Mouse (Mus musculus): Measurements from ENCODE around the gene Uap1l1. TPM values are rescaled to one million over a fixed set of nuclear protein-coding genes. Genes with fewer than 3 reads are reported as not detected.

Gene Uap1l1
- total and polyA plus RNA-seq, 3 experiments = 4.7 to 12.6 TPM; not detected in 1

DNA sequence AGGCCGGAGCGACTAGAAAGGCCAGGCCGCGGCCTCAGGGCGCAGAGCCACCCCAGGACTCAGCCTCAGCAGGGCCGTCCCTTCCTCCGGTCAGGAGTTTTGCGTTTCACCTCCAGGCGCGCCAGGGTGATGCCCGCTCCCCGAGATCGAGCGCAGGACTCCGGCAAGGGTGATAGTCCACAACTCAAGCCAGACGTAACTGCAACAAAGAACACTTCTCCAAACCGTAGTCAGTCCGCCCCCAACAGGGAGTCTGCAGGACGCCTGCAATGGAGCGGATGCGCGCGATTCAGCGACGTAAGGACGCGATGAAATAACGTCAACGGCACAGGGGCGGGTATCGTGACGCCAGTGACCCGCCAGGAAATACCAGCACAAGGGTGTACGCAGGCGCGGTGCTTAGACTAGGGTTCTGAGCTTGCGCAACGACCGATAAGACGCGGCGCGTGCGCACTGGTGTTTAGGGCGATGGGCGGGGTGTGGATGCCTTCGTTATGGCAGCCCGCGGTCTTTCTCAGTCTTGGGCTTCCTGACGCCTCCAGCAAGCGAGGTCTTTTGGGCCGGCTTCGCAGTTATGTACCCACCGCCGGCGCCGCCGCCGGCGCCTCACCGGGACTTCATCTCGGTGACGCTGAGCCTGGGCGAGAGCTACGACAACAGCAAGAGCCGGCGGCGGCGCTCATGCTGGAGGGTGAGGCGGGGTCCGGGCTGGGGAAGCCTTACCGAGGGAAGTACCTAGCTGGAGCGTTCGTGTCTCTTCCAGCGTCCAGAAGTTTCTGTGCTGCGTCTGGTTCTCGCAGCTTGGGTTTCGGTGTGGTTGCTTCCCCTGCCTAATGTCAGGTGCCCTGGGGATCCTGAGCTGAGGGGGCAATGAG lies 33.0 kb downstream of the Uap1l1 start, which contains the start of gene Man1b1 (continued):
- TF ChIP-seq ZKSCAN1 (IDR thresholded peaks at IDR 0.05; ENCODE audit: low read depth, low read length) (no peak), E2F4 (IDR thresholded peaks at IDR 0.05; ENCODE audit: borderline replicate concordance, low read depth, low read length) (peak; percentile 71; the same call in 1 of the 2 replicates), MAX (IDR thresholded peaks at IDR 0.05; ENCODE audit: low read length) (no peak; the same call in 1 of the 2 replicates), ETS1 (IDR thresholded peaks at IDR 0.05; ENCODE audit: low read depth, low read length) (peak; percentile 74; the same call in 1 of the 2 replicates)

- peaks cover 3 to 19% of the 10 kb centered on the region in 2 experiments; a peak in 3 of 4 replicates for H3K4me1 ChIP-seq (ENCODE audit: control insufficient read depth in 1 of 2, insufficient read depth in 2 of 2, low read length in 2 of 2)
- DNase-seq (ENCODE audit: low read depth, low spot score) = peak; percentile 38
Measured at GRCm38 (mm10) chr2:25331470-25331869, 34.0 kb downstream of the Uap1l1 start.

DNA sequence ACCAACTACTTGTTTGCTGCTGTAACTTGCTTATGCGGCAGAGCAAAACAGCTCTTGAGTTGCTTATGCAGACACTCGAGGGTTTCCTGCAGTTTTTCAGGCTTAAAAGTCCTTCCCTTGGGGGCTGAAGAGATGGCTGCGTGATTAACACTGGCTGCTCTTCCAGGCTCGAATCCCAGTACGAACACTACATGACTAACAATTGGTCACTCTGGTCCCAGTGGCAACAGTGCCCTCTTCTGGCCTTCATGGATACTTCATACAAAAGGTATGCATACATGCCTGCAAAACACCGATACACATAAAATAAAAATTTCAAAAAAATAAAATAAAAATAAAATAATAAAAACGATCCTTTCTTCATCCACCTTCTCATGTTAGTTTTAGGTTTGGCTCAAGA lies 37.0 kb downstream of the Uap1l1 start:
- no peaks in the 10 kb centered on the region for H3K9me3 ChIP-seq (replicated peaks; ENCODE audit: insufficient read depth, low read length)
- H3K4me1 ChIP-seq (ENCODE audit: control insufficient read depth in 1 of 2, insufficient read depth in 2 of 2, low read length in 2 of 2) = peaks cover 5 to 21% of the 10 kb centered on the region in 2 experiments
- TF ChIP-seq POLR2AphosphoS2 (IDR thresholded peaks at IDR 0.05; ENCODE audit: low read length) = no peak
- TF ChIP-seq SMC3 (IDR thresholded peaks at IDR 0.05; ENCODE audit: low read depth, low read length) = peak; percentile 81
- 0 out of 2 replicates have a peak, but pooled peaks have one; percentile 30 for TF ChIP-seq HCFC1 (IDR thresholded peaks at IDR 0.05; ENCODE audit: low read depth, low read length)
- TF ChIP-seq RAD21 (IDR thresholded peaks at IDR 0.05; ENCODE audit: low read depth, low read length) = peak; percentile 75
- TF ChIP-seq ZMIZ1 (IDR thresholded peaks at IDR 0.05; ENCODE audit: low read depth, low read length) = no peak
- peak; percentile 55 for TF ChIP-seq ZC3H11A (IDR thresholded peaks at IDR 0.05; ENCODE audit: low read depth, low read length)
- TF ChIP-seq ZNF384 (IDR thresholded peaks at IDR 0.05; ENCODE audit: low read depth, low read length) = no peak
- peak; percentile 65 to 81 (median 66) for TF ChIP-seq CTCF (IDR thresholded peaks at IDR 0.05 in 2 of 3, conservative IDR thresholded peaks at IDR 0.05 in 1 of 3; ENCODE audit: control insufficient read depth in 1 of 3, insufficient read depth in 1 of 3, low read depth in 2 of 3, low read length in 3 of 3, poor library complexity in 1 of 3, severe bottlenecking in 1 of 3)
- H3K4me3 ChIP-seq (ENCODE audit: control insufficient read depth in 1 of 2, insufficient read depth in 1 of 2, low read depth in 2 of 2, low read length in 2 of 2) = no peak overlapping the region
- H3K79me2 ChIP-seq (ENCODE audit: control insufficient read depth, insufficient read depth, low read length, poor library complexity) = peaks cover 13% of the 10 kb centered on the region
- no peaks in the 10 kb centered on the region for H3K27me3 ChIP-seq (ENCODE audit: control insufficient read depth in 1 of 2, insufficient read depth in 2 of 2, low read length in 2 of 2)
- H3K27ac ChIP-seq (ENCODE audit: control insufficient read depth, low read depth, low read length) = no peak overlapping the region
- H3K9ac ChIP-seq (ENCODE audit: control insufficient read depth, low read depth, low read length, poor library complexity, severe bottlenecking) = no peak overlapping the region
- DNase-seq (ENCODE audit: low read depth, low spot score) = peak; percentile 77
- peaks cover 0 to 16% of the 10 kb centered on the region in 2 experiments; a peak in 2 of 4 replicates for H3K36me3 ChIP-seq (ENCODE audit: control insufficient read depth in 1 of 2, insufficient read depth in 2 of 2, low read length in 2 of 2)

More at GRCm38 (mm10) chr2:25331470-25331869, 34.0 kb downstream of the Uap1l1 start:
- Histone ChIP-seq H3K36me3 (ENCODE audit: control insufficient read depth in 1 of 2, insufficient read depth in 2 of 2, low read length in 2 of 2) (peaks cover 0 to 15% of the 10 kb centered on the region in 2 experiments; a peak in 2 of 4 replicates), H3K27me3 (ENCODE audit: control insufficient read depth in 1 of 2, insufficient read depth in 2 of 2, low read length in 2 of 2) (no peaks in the 10 kb centered on the region), H3K4me3 (ENCODE audit: control insufficient read depth in 1 of 2, insufficient read depth in 1 of 2, low read depth in 2 of 2, low read length in 2 of 2) (peak overlapping the region; percentile 78 to 92), H3K79me2 (ENCODE audit: control insufficient read depth, insufficient read depth, low read length, poor library complexity) (peaks cover 22% of the 10 kb centered on the region), H3K27ac (ENCODE audit: control insufficient read depth, low read depth, low read length) (no peak overlapping the region), H3K9ac (ENCODE audit: control insufficient read depth, low read depth, low read length, poor library complexity, severe bottlenecking) (peak overlapping the region; percentile 90), H3K9me3 (replicated peaks; ENCODE audit: insufficient read depth, low read length) (no peaks in the 10 kb centered on the region)
- no peak for TF ChIP-seq MEF2A (IDR thresholded peaks at IDR 0.05; ENCODE audit: extremely low read depth, insufficient replicate concordance, low read depth, low read length, poor library complexity, severe bottlenecking)
- no peak for TF ChIP-seq E2F4 (IDR thresholded peaks at IDR 0.05; ENCODE audit: borderline replicate concordance, low read depth, low read length)
- TF ChIP-seq TAL1 (IDR thresholded peaks at IDR 0.05; ENCODE audit: low read length) = no peak
- TF ChIP-seq ZKSCAN1 (IDR thresholded peaks at IDR 0.05; ENCODE audit: low read depth, low read length) = no peak
- TF ChIP-seq MAFK (IDR thresholded peaks at IDR 0.05; ENCODE audit: borderline replicate concordance, low read depth, low read length) = no peak
- no peak for TF ChIP-seq KAT2A (conservative IDR thresholded peaks at IDR 0.05; ENCODE audit: low read depth, low read length)
- no peak for TF ChIP-seq USF1 (IDR thresholded peaks at IDR 0.05; ENCODE audit: low read depth, low read length)
- TF ChIP-seq JUND (IDR thresholded peaks at IDR 0.05; ENCODE audit: low read depth, low read length) = no peak
- no peak; a peak in 1 of 6 replicates for TF ChIP-seq CTCF (IDR thresholded peaks at IDR 0.05 in 2 of 3, conservative IDR thresholded peaks at IDR 0.05 in 1 of 3; ENCODE audit: control insufficient read depth in 1 of 3, insufficient read depth in 1 of 3, low read depth in 2 of 3, low read length in 3 of 3, poor library complexity in 1 of 3, severe bottlenecking in 1 of 3)

All from MEL (cell line).